Mouse (Mus musculus): ENCODE measurements around the gene Zmat5. TPM values are rescaled to one million over a fixed set of nuclear protein-coding genes. Genes with fewer than 3 reads are reported as not detected.
A peak's percentile ranks its signal among the peaks of the same experiment; 100 is the strongest.

Zmat5 gene
- polyA plus RNA-seq, 1 experiment from 2014 or later, result 57.0 TPM

DNA sequence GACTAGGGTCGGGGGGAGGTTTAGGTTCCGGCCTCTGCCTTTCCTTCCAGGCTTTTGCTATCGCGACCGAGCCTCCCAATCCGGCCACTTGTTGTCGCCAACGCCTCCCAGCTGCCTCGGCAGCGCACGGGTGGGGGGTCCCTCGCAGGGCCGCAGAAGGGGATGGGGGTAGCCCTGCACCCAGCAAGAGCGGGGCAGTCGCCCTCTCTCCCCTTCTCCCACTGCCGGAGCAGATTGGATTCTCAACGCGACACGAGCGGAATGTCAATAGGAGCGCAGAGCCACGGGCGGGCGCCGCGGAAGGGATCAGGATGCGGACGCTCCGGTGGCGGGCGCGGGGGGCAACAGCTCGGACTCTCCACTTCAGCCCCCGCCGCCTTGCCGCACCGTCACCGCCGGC, 41.5 kb downstream of the Zmat5 start:
- under 1% methylated on average over 38 of the region's 39 CpGs for WGBS
- ATAC-seq (replicated peaks), result peak; percentile 41; the same call in 1 of the 2 replicates
- Histone ChIP-seq H3K4me1 (peaks cover 28% of the 10 kb centered on the region), H3K9me3 (no peaks in the 10 kb centered on the region), H3K9ac (peak overlapping the region; percentile 47), H3K36me3 (replicated peaks) (no peaks in the 10 kb centered on the region), H3K27ac (no peak overlapping the region), H3K27me3 (replicated peaks) (peaks cover 69% of the 10 kb centered on the region), H3K4me3 (peak overlapping the region; percentile 66), H3K4me2 (peak overlapping the region; percentile 100)

DNA sequence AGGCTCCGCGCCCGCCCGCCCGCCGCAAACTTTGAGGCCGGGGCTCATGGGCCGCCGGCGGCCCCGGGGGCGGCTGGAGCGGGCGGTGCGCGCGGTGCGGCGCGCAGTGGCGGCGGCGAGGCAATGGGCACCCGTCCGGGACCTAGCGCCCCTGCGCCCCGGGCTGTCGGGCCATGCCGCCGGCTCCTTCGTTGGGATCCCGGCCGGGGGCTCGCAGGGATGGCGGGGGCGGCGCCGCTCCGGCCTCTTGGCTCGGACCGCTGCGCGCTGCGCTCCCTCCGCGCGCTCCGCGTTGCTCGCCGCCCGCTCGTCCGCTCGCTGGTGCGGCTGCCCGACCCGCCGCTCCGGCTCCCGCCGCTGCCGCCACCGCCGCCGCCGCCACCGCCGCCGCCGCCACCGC, 42.3 kb downstream of the Zmat5 start, which contains the start of gene Cabp7:
Cabp7 (minus strand) TSS at position 46 of the 400 bp plus-strand sequence.
- H3K27me3 ChIP-seq (replicated peaks), result peaks cover 71% of the 10 kb centered on the region
- peak within 1 kb of the TSS; percentile 66 for H3K4me3 ChIP-seq
- no peaks in the 10 kb centered on the region for H3K9me3 ChIP-seq
- H3K4me1 ChIP-seq, result peaks cover 28% of the 10 kb centered on the region
- under 1% methylated on average over 44 of the region's 73 CpGs for WGBS
- no peak within 1 kb of the TSS for H3K27ac ChIP-seq
- H3K4me2 ChIP-seq, result peak within 1 kb of the TSS; percentile 100
- H3K9ac ChIP-seq, result peak within 1 kb of the TSS; percentile 47
- H3K36me3 ChIP-seq (replicated peaks), result no peaks in the 10 kb centered on the region
- peak; percentile 19 for ATAC-seq (replicated peaks)

DNA sequence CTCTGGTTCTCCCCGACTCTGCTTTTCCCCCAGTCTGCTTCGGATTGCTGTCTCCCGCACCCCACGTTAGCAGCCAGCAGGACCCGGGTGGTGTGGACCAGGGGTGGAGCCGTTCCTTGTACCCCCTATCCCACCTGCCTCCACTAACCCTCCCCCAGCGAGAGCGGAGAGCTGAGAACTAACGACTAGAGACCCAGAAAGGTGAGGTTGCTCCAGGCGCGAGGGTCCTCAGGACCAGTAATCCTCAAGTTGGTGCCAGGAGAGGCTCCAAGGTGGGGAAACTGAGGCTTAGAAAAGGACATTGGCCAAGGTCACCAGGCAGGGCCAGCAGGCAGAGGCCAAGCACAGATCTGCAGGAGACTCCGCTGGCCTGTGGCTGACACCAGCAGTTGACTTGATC, 42.8 kb downstream of the Zmat5 start:
- no peaks in the 10 kb centered on the region for H3K36me3 ChIP-seq (replicated peaks)
- no peaks in the 10 kb centered on the region for H3K9me3 ChIP-seq
- H3K4me3 ChIP-seq, result peak overlapping the region; percentile 66
- peak overlapping the region; percentile 47; the same call in 1 of the 2 replicates for H3K9ac ChIP-seq
- peaks cover 28% of the 10 kb centered on the region for H3K4me1 ChIP-seq
- peak overlapping the region; percentile 100 for H3K4me2 ChIP-seq
- H3K27me3 ChIP-seq (replicated peaks), result peaks cover 72% of the 10 kb centered on the region
- no peak overlapping the region for H3K27ac ChIP-seq
- WGBS, result under 1% methylated on average over 12 of the region's 12 CpGs
- peak; percentile 18; the same call in 1 of the 2 replicates for ATAC-seq (replicated peaks)

DNA sequence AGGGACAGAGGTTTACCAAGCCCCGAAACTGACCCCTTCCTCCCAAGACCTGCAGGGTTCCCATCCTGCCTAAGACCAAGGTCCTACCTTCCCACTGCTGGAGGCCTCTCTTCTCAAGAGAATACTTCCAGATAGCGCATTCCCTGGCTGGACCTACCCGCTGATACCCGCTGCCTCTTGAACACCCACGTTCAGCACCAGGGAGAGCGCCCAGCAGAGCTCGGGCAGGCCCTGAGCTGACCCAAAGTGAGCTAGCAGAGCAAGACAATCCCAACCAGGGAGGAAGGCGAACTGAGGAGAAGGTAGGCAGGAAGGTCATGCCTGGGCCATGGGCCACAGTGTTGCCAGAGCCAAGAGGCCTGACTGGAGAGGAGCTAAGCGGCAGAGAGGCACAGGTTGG, 45.8 kb downstream of the Zmat5 start:
- WGBS, result 13% methylated on average over 9 of the region's 9 CpGs

DNA sequence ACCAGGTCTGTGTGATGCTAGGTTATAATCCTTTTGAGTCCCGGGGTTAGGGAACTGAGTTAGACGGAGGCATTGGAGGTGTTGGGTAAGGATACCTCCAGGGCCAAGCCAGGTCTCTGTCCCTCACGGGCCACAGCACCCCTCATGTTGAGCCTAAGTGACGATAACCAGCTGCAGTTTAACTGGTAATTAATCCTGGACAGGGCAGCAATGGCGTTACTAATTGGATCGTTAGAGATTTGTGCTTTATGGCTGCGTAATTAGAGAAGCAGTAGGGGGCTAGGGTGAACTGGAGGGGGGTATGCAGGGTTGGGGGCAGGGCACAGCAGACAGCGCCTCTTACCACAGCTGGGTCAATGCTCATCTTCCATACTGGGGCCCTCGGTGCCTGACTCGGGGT, 48.4 kb downstream of the Zmat5 start:
- ATAC-seq (replicated peaks), result no peak
- H3K27ac ChIP-seq, result no peak overlapping the region
- H3K9me3 ChIP-seq, result no peaks in the 10 kb centered on the region
- H3K9ac ChIP-seq, result no peak overlapping the region
- H3K36me3 ChIP-seq (replicated peaks), result no peaks in the 10 kb centered on the region
- peaks cover 30% of the 10 kb centered on the region for H3K27me3 ChIP-seq (replicated peaks)
- 33% methylated on average over 10 of the region's 10 CpGs for WGBS
- peaks cover 13% of the 10 kb centered on the region; the same call in 1 of the 2 replicates for H3K4me1 ChIP-seq
- H3K4me2 ChIP-seq, result no peak overlapping the region
- H3K4me3 ChIP-seq, result no peak overlapping the region

More for the DNA sequence above, 45.8 kb downstream of the Zmat5 start:
- Histone ChIP-seq H3K4me3 (no peak overlapping the region), H3K9me3 (no peaks in the 10 kb centered on the region), H3K27ac (no peak overlapping the region), H3K27me3 (replicated peaks) (peaks cover 48% of the 10 kb centered on the region), H3K4me2 (no peak overlapping the region), H3K36me3 (replicated peaks) (no peaks in the 10 kb centered on the region), H3K9ac (no peak overlapping the region), H3K4me1 (peaks cover 31% of the 10 kb centered on the region)
- ATAC-seq (replicated peaks), result no peak

DNA sequence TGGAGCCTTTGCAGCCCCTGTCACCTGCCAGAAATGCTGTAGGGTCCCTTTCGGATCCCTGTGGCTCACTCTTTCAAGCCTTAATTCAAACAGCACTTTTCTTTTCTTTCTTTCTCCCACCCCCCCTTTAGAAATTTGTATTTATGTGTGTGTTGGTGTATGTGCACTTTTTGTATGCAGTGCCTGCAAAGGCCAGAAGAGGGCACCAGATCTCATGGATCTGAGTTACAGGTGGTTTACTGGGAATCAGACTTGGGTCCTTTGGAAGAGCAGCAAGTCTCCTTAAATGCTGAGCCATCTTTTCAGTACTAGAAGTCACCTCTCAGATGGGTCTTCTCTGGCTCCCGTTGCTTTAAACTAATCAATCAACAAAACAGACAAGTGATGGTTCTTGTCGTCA, 49.6 kb downstream of the Zmat5 start:
- H3K9ac ChIP-seq, result no peak overlapping the region

DNA sequence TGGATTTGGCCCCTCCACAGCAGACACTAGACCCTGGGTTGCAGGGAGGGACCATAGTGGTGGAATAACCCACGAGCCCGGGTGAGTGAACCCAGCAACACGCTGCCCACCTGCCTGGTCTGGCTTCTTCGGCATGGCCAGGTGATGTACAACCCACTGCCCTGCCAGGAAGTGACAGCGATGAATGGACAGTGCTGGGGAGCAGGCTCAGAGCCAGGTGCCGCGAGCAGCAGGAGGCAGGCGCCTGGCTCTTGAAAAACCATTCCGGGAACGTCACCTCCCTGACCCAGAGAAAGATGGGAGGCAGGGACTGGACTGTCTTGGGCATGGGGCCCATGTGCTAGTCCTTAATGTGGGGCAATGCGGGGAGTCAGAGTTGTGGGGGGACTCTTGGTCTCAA, 50.4 kb downstream of the Zmat5 start:
- H3K4me1 ChIP-seq, result peaks cover 13% of the 10 kb centered on the region; the same call in 1 of the 2 replicates
- no peaks in the 10 kb centered on the region for H3K36me3 ChIP-seq (replicated peaks)
- no peak for ATAC-seq (replicated peaks)
- WGBS, result 75% methylated on average over 11 of the region's 11 CpGs
- H3K27ac ChIP-seq, result no peak overlapping the region
- H3K9ac ChIP-seq, result no peak overlapping the region
- no peaks in the 10 kb centered on the region for H3K9me3 ChIP-seq
- H3K27me3 ChIP-seq (replicated peaks), result peaks cover 10% of the 10 kb centered on the region
- H3K4me3 ChIP-seq, result no peak overlapping the region
- no peak overlapping the region for H3K4me2 ChIP-seq

More for the DNA sequence above, 49.6 kb downstream of the Zmat5 start:
- no peaks in the 10 kb centered on the region for H3K36me3 ChIP-seq (replicated peaks)
- H3K4me1 ChIP-seq, result peaks cover 13% of the 10 kb centered on the region; the same call in 1 of the 2 replicates
- H3K4me3 ChIP-seq, result no peak overlapping the region
- no peaks in the 10 kb centered on the region for H3K9me3 ChIP-seq
- no peak overlapping the region for H3K27ac ChIP-seq
- peaks cover 18% of the 10 kb centered on the region for H3K27me3 ChIP-seq (replicated peaks)
- no peak for ATAC-seq (replicated peaks)
- no peak overlapping the region for H3K4me2 ChIP-seq
- WGBS, result 90% methylated on average over 3 of the region's 3 CpGs

DNA sequence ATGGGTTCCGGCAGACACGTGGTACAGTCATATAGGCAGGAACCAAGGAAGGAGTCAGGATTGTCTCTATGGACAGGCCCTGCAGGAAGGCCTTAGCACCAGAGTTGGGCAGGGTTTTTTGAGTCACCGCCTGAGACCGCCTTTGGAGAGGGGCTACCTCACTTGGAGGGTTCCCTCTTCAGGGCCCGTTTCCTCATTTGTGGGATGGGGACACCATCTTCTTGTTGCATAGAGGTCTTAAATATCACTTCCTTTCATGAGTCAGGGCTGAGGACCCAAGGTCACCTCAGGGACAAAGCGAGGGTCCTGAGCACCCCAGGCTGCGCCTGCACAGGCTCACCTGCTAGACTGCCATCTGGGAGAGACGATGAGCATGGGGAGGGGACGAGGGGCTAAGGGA, 52.0 kb downstream of the Zmat5 start:
- H3K9ac ChIP-seq, result no peak overlapping the region
- no peaks in the 10 kb centered on the region for H3K9me3 ChIP-seq
- H3K27me3 ChIP-seq (replicated peaks), result peaks cover 3% of the 10 kb centered on the region; the same call in 1 of the 2 replicates
- WGBS, result 85% methylated on average over 9 of the region's 9 CpGs
- H3K4me3 ChIP-seq, result no peak overlapping the region
- no peaks in the 10 kb centered on the region for H3K36me3 ChIP-seq (replicated peaks)
- H3K27ac ChIP-seq, result no peak overlapping the region
- peaks cover 19% of the 10 kb centered on the region; the same call in 1 of the 2 replicates for H3K4me1 ChIP-seq
- no peak for ATAC-seq (replicated peaks)
- no peak overlapping the region for H3K4me2 ChIP-seq

DNA sequence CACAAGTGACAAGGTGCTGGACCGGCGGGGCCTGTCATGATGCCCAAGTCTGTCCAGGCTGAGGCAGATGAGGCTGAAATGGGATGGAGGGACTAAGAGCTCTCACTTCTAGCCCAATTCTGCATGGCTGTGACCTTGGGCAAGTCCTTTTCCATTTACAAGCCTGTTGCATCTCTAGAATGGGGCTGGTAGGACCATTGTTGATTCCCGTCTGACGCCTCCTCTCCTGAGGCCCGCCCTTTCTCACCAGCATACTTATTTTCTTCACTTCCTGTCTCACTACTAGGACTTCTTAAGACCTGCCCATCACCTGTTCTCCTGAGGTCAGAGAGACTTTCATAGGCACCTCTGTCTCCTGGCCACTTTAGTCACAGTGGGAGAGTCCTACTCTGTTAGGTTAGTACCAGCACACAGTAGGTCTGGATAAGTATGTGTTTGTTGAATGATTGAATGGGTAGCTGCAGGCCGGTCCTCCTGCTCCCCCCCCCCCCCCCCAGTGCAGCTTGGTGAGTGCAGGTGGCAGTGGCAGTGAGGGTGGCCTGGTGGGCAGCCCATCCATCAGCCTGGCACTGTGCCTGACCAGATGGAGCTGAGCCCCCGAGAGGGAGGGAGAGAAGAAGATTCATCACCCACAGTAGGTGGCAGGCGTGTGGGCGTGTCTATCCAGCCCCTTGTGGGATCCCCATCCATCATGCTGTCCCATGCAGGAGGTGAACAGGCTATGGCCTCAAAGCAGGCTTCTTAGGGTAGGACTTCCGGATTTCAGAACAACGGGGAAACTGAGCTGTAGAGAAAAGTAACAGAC, 52.7 kb downstream of the Zmat5 start:
- Histone ChIP-seq H3K36me3 (replicated peaks) (no peaks in the 10 kb centered on the region), H3K27ac (no peak overlapping the region), H3K27me3 (replicated peaks) (peaks cover under 1% of the 10 kb centered on the region; the same call in 1 of the 2 replicates), H3K9ac (no peak overlapping the region), H3K4me2 (no peak overlapping the region), H3K4me3 (no peak overlapping the region), H3K9me3 (no peaks in the 10 kb centered on the region), H3K4me1 (peaks cover 26% of the 10 kb centered on the region)
- WGBS, result 72% methylated on average over 11 of the region's 11 CpGs
- no peak for ATAC-seq (replicated peaks)

DNA sequence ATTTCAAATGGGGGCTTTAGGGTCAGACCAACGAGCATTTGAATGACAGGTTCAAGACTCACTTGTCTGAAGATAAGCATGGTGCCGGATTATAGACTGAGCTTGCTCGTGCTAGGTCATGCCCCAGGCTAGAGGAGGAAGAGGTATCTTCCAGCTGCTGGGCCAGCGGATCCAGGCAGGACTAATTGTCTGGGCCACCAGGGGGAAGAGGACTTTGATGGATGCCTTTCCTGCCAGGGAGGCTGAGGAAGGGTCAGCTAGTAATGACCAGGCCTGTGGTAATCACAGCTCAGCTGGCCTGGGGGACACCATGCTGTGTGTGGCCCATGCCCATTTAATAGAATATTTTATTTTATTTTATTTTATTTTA, 53.3 kb downstream of the Zmat5 start:
- H3K9ac ChIP-seq, result no peak overlapping the region
- H3K4me3 ChIP-seq, result no peak overlapping the region
- no peaks in the 10 kb centered on the region for H3K36me3 ChIP-seq (replicated peaks)
- no peaks in the 10 kb centered on the region for H3K27me3 ChIP-seq (replicated peaks)
- 48% methylated on average over 4 of the region's 4 CpGs for WGBS
- H3K4me1 ChIP-seq, result peaks cover 28% of the 10 kb centered on the region
- no peaks in the 10 kb centered on the region for H3K9me3 ChIP-seq
- no peak overlapping the region for H3K4me2 ChIP-seq
- no peak for ATAC-seq (replicated peaks)
- no peak overlapping the region for H3K27ac ChIP-seq

DNA sequence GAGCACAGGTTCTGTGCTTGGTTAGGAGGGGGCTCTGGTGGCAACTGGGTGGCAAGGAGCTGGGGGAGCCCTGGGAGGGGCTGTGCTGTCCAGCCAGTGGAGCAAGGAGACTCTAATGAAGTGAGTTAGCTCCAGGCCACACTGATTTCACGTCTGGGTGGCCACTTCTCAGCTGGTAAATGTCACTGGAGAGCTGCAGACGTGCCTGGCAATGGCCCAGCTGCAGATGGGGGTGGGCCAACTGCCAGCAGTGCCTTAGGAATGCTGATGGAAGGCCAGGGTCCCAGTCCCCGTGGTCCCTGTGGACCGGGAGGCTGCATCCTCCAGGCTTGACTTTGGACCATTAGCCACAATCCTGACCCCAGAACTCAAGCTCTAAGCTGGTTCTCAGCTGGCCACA, 56.0 kb downstream of the Zmat5 start:
- ATAC-seq (replicated peaks), result no peak
- Histone ChIP-seq H3K9me3 (no peaks in the 10 kb centered on the region), H3K27ac (no peak overlapping the region; the same call in 1 of the 2 replicates), H3K9ac (no peak overlapping the region), H3K27me3 (replicated peaks) (no peaks in the 10 kb centered on the region), H3K4me2 (no peak overlapping the region), H3K4me1 (peaks cover 31% of the 10 kb centered on the region), H3K4me3 (no peak overlapping the region), H3K36me3 (replicated peaks) (no peaks in the 10 kb centered on the region)
- WGBS, result 34% methylated on average over 4 of the region's 4 CpGs

DNA sequence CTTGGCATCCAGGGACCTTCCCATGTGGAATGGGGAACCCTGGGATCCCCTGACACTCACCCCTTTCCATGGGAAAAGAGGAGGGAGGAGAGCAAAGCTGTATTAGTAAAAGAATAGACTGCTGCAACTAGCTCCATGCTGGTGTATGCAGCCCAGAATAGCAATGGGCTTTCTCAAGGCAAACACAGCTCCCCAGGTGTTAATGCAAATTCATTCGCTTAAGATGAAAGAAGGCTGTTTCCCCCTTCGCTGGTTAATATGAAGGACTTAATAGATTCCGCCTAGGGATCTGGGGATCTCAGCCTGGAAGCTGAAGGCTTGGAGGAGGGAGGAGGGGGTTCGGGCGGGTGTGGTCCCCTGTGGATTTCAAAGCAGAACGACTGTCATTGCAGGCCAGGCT, 57.5 kb downstream of the Zmat5 start:
- Histone ChIP-seq H3K36me3 (replicated peaks) (no peaks in the 10 kb centered on the region), H3K9ac (no peak overlapping the region), H3K4me1 (peaks cover 31% of the 10 kb centered on the region), H3K27me3 (replicated peaks) (no peaks in the 10 kb centered on the region), H3K9me3 (no peaks in the 10 kb centered on the region), H3K4me3 (no peak overlapping the region), H3K4me2 (no peak overlapping the region), H3K27ac (peak overlapping the region; percentile 75)
- 8% methylated on average over 6 of the region's 6 CpGs for WGBS
- ATAC-seq (replicated peaks), result peak; percentile 55

DNA sequence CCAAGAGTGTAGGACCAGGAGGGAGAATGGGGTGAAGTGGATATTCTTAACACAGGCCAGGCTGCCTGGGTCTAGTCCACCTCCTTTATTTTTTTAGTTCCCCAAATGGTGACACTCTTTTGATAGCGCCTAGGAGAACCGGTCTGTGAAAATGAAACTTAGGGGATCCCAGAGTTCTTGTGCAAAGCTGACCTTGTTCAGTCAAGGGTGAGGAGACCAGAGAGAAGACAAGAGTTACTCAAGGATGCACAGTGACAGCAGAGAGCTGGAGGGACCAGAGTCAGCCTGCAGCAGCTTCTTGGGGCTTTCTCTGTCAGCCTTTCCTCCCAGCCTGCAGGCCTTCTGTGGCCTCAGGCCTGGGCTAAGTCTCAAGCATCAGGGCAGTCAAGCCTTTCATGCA, 58.0 kb downstream of the Zmat5 start:
- Histone ChIP-seq H3K4me1 (peaks cover 31% of the 10 kb centered on the region), H3K9ac (no peak overlapping the region), H3K4me3 (no peak overlapping the region), H3K27ac (peak overlapping the region; percentile 75), H3K9me3 (no peaks in the 10 kb centered on the region), H3K27me3 (replicated peaks) (no peaks in the 10 kb centered on the region), H3K36me3 (replicated peaks) (no peaks in the 10 kb centered on the region), H3K4me2 (no peak overlapping the region)
- peak; percentile 5; the same call in 1 of the 2 replicates for ATAC-seq (replicated peaks)
- 23% methylated on average over 2 of the region's 2 CpGs for WGBS
